Mouse (Mus musculus) forebrain, embryonic 16.5 days (tissue): Measurements from ENCODE around the gene Mtfr1l. TPM values are rescaled to one million over a fixed set of nuclear protein-coding genes. Genes with fewer than 3 reads are reported as not detected.
A peak's percentile ranks its signal among the peaks of the same experiment; 100 is the strongest.
"Not testable (repeated sequence)": the region's sequence is repeated elsewhere in the genome, so short reads cannot be mapped to it uniquely, and the experiment has no call there.

Experiments
- ATAC-seq: fragments of 200-750 bp; cut with Nextera tagmentation; 2 replicates; pipeline ENCODE4 v1.8.0; 2017; ENCODE audit warnings: mild to moderate bottlenecking, moderate library complexity
- H3K27ac ChIP-seq: fragments of 300-500 bp; sonication (generic); 2 replicates; pipeline ENCODE4 v1.5.1; 2014; ENCODE audit warnings: low read length, control low read depth
- H3K27me3 ChIP-seq: fragments of 300-500 bp; sonication (generic); replicated peaks from 2 replicates; pipeline ENCODE4 v1.6.1; 2014; ENCODE audit warnings: low read length; ENCODE audit not compliant: control insufficient read depth, insufficient read depth
- H3K36me3 ChIP-seq: fragments of 300-500 bp; sonication (generic); 2 replicates; pipeline ENCODE4 v1.6.1; 2014; ENCODE audit not compliant: control insufficient read depth, insufficient read depth
- H3K4me1 ChIP-seq: fragments of 300-500 bp; sonication (generic); replicated peaks from 2 replicates; pipeline ENCODE4 v1.6.1; 2014; ENCODE audit warnings: low read length; ENCODE audit not compliant: control insufficient read depth, insufficient read depth
- H3K4me2 ChIP-seq: fragments of 300-500 bp; sonication (generic); 2 replicates; pipeline ENCODE4 v1.6.1; 2014; ENCODE audit warnings: mild to moderate bottlenecking, low read length, control low read depth
- H3K4me3 ChIP-seq: fragments of 300-500 bp; sonication (generic); replicated peaks from 2 replicates; pipeline ENCODE4 v1.5.1; 2014; ENCODE audit warnings: mild to moderate bottlenecking, low read length, control low read depth
- H3K9ac ChIP-seq: fragments of 300-500 bp; sonication (generic); replicated peaks from 2 replicates; pipeline ENCODE4 v1.6.1; 2014; ENCODE audit warnings: low read depth, low read length, control low read depth
- H3K9me3 ChIP-seq: fragments of 300-500 bp; sonication (generic); 2 replicates; pipeline ENCODE4 v1.6.1; 2016; ENCODE audit warnings: low read length; ENCODE audit not compliant: control insufficient read depth
- WGBS: fragments of 180-500 bp; shearing (Covaris S2); extraction: QIAGEN DNeasy Blood & Tissue Kit; methylation state at CpG from one replicate; pipeline ENCODE4 v1.1.7; 2014; 5-methylcytosine and 5-hydroxymethylcytosine counted together
- polyA plus RNA-seq: library from polyadenylated mRNA; unstranded; fragments of >200 nt; fragmentation: Nextera tagmentation; extraction: Ambion mirVana; gene quantifications from 2 replicates; pipeline ENCODE4 v1.2.1, GENCODE M21; 2015

The Mtfr1l gene
- polyA plus RNA-seq, 1 experiment from 2014 or later = 166 TPM

- Histone ChIP-seq H3K27ac (no peak overlapping the region), H3K9me3 (no peaks in the 10 kb centered on the region)
- WGBS = 4% methylated on average over 6 of the region's 6 CpGs
Measured at GRCm38 (mm10) chr4:134497223-134497622, 38.0 kb downstream of the Mtfr1l start.

GRCm38 (mm10) chr4:134496595-134497210 lies 38.5 kb downstream of the Mtfr1l start, which contains the start of gene Paqr7:
TSS of gene Paqr7 (plus strand) at chr4:134496697.
- Histone ChIP-seq H3K27ac (no peak within 1 kb of the TSS), H3K4me2 (peak within 1 kb of the TSS; percentile 66), H3K4me3 (peak within 1 kb of the TSS; percentile 52), H3K9ac (peak within 1 kb of the TSS; percentile 70), H3K4me1 (peaks cover 12% of the 10 kb centered on the region), H3K36me3 (no peaks in the 10 kb centered on the region), H3K27me3 (no peaks in the 10 kb centered on the region), H3K9me3 (no peaks in the 10 kb centered on the region)
- 3% methylated on average over 35 of the region's 35 CpGs for WGBS
- peak; percentile 71 for ATAC-seq

More at GRCm38 (mm10) chr4:134497223-134497622, 38.0 kb downstream of the Mtfr1l start:
- Histone ChIP-seq H3K4me2 (peak overlapping the region; percentile 66), H3K9ac (peak overlapping the region; percentile 70), H3K4me3 (peak overlapping the region; percentile 52), H3K4me1 (peaks cover 12% of the 10 kb centered on the region), H3K27me3 (no peaks in the 10 kb centered on the region), H3K36me3 (no peaks in the 10 kb centered on the region)
- ATAC-seq = peak; percentile 51

GRCm38 (mm10) chr4:134495546-134495923 lies 39.7 kb downstream of the Mtfr1l start:
- no peaks in the 10 kb centered on the region for H3K36me3 ChIP-seq
- H3K4me3 ChIP-seq = no peak overlapping the region
- ATAC-seq = no peak
- 68% methylated on average over 5 of the region's 5 CpGs for WGBS
- no peaks in the 10 kb centered on the region for H3K9me3 ChIP-seq
- no peak overlapping the region for H3K4me2 ChIP-seq
- H3K27me3 ChIP-seq = no peaks in the 10 kb centered on the region
- no peak overlapping the region for H3K27ac ChIP-seq
- H3K9ac ChIP-seq = no peak overlapping the region
- H3K4me1 ChIP-seq = peaks cover 12% of the 10 kb centered on the region

GRCm38 (mm10) chr4:134494780-134495545 lies 40.2 kb downstream of the Mtfr1l start:
- no peak overlapping the region for H3K27ac ChIP-seq
- no peak overlapping the region for H3K9ac ChIP-seq
- ATAC-seq = no peak
- no peaks in the 10 kb centered on the region for H3K9me3 ChIP-seq
- WGBS = 67% methylated on average over 16 of the region's 16 CpGs
- no peaks in the 10 kb centered on the region for H3K27me3 ChIP-seq
- peaks cover 12% of the 10 kb centered on the region for H3K4me1 ChIP-seq
- no peak overlapping the region for H3K4me3 ChIP-seq
- H3K4me2 ChIP-seq = no peak overlapping the region
- no peaks in the 10 kb centered on the region for H3K36me3 ChIP-seq

GRCm38 (mm10) chr4:134494161-134494560 lies 41.0 kb downstream of the Mtfr1l start:
- 88% methylated on average over 6 of the region's 6 CpGs for WGBS
- not testable (repeated sequence) for ATAC-seq

GRCm38 (mm10) chr4:134491716-134492115 lies 43.5 kb downstream of the Mtfr1l start:
- no peak overlapping the region for H3K9ac ChIP-seq
- no peak overlapping the region for H3K4me2 ChIP-seq
- H3K27ac ChIP-seq = no peak overlapping the region
- H3K36me3 ChIP-seq = no peaks in the 10 kb centered on the region
- peaks cover 2% of the 10 kb centered on the region; the same call in 1 of the 2 replicates for H3K4me1 ChIP-seq
- no peaks in the 10 kb centered on the region for H3K9me3 ChIP-seq
- 56% methylated on average over 6 of the region's 6 CpGs for WGBS
- H3K27me3 ChIP-seq = no peaks in the 10 kb centered on the region
- H3K4me3 ChIP-seq = no peak overlapping the region
- no peak for ATAC-seq

More at GRCm38 (mm10) chr4:134494161-134494560, 41.0 kb downstream of the Mtfr1l start:
- H3K9me3 ChIP-seq, H3K36me3 ChIP-seq, H3K9ac ChIP-seq, H3K4me3 ChIP-seq, H3K27me3 ChIP-seq, H3K4me2 ChIP-seq, H3K27ac ChIP-seq: not testable (repeated sequence)
- peaks cover 12% of the 10 kb centered on the region for H3K4me1 ChIP-seq

- Histone ChIP-seq H3K36me3 (no peaks in the 10 kb centered on the region), H3K27me3 (no peaks in the 10 kb centered on the region), H3K4me1 (0 out of 2 replicates have a peak, but pooled peaks cover 2% of the 10 kb centered on the region), H3K4me3 (no peak overlapping the region), H3K4me2 (no peak overlapping the region), H3K9me3 (no peaks in the 10 kb centered on the region), H3K9ac (no peak overlapping the region), H3K27ac (no peak overlapping the region)
- ATAC-seq = no peak
- WGBS = 91% methylated on average over 11 of the region's 11 CpGs
Measured at GRCm38 (mm10) chr4:134489986-134490665, 45.1 kb downstream of the Mtfr1l start.

GRCm38 (mm10) chr4:134488211-134488610 lies 47.0 kb downstream of the Mtfr1l start:
- Histone ChIP-seq H3K4me1 (no peaks in the 10 kb centered on the region), H3K9ac (no peak overlapping the region), H3K9me3 (no peaks in the 10 kb centered on the region), H3K4me3 (no peak overlapping the region), H3K27ac (no peak overlapping the region), H3K27me3 (no peaks in the 10 kb centered on the region), H3K36me3 (no peaks in the 10 kb centered on the region), H3K4me2 (no peak overlapping the region)
- 96% methylated on average over 5 of the region's 5 CpGs for WGBS
- ATAC-seq = no peak
